Mouse (Mus musculus) cortical plate, adult 2 months (tissue): ENCODE results near the gene Map3k20.

ENCODE experiments used
- CTCF ChIP-seq: fragments of 200-500 bp; IDR thresholded peaks from 2 replicates; pipeline ENCODE4 v1.5.1; 2011; ENCODE audit warnings: mild to moderate bottlenecking, control low read depth, low read length; ENCODE audit not compliant: insufficient read depth; ENCODE audit errors: extremely low read depth
- POLR2A ChIP-seq: fragments of 200-500 bp; IDR thresholded peaks from 2 replicates; pipeline ENCODE4 v1.6.1; 2011; ENCODE audit warnings: mild to moderate bottlenecking, low read length, control low read depth; ENCODE audit not compliant: insufficient read depth; ENCODE audit errors: extremely low read depth

GRCm38 (mm10) chr2:72391721-72392120 lies 106.3 kb downstream of the Map3k20 start:
- TF ChIP-seq CTCF = no peak
- no peak for TF ChIP-seq POLR2A
